Mouse (Mus musculus) embryonic fibroblast, embryonic 13.5 days (primary cell): ENCODE data around the gene Fam166a.

Source experiments
- CTCF ChIP-seq: IDR thresholded peaks from 2 replicates; pipeline ENCODE4 v1.5.1; 2011; ENCODE audit warnings: mild to moderate bottlenecking, control low read depth, low read length, moderate library complexity, borderline replicate concordance; ENCODE audit not compliant: insufficient read depth
- POLR2A ChIP-seq: IDR thresholded peaks from 2 replicates; pipeline ENCODE4 v1.6.1; 2011; ENCODE audit warnings: low read depth, mild to moderate bottlenecking, control low read depth, low read length, moderate library complexity

- TF ChIP-seq CTCF (no peak), POLR2A (no peak)
Measured at GRCm38 (mm10) chr2:25180973-25181890, 37.3 kb upstream of the Fam166a start.
